In the genomic region with DNA sequence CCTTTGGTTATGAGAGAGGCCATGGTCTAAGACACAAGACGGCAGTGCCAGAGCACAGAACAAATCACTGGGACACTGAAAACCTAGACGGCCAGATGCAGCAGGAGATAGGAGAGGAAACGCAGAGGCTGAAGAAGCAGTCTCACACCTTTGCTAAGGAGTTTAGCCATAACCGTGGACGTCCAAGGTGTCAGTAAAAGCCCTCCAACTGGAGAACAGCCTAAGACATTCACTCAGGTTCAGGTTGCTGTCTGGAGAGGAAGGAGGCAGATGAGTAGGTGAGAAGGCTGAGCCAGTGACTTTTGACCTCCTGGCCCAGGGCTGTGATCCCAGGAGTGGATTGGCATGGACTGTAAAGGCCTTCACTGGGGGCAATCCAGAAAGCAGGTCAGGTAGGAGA, we compare ENCODE assay signal across 15 mouse cellular contexts.
"Had no signal": no experiment of that assay in that cellular context is flagged by ENCODE, and none has a peak within 500 bp of the region (broad histone marks: within the 10 kb centered on the region; RNA-seq: fewer than 3 reads in every experiment).

No protein-coding gene starts in this region.

- H3K27me3 ChIP-seq: stomach, embryonic 15.5 days had no signal

- H3K27ac ChIP-seq: neural tube, embryonic 12.5 days; neural tube, embryonic 13.5 days; neural tube, embryonic 15.5 days; stomach, embryonic 15.5 days; stomach, postnatal 0 days had no signal

- H3K4me1 ChIP-seq: neural tube, embryonic 12.5 days; stomach, embryonic 15.5 days had no signal

- H3K36me3 ChIP-seq: neural tube, embryonic 12.5 days; neural tube, embryonic 13.5 days; neural tube, embryonic 15.5 days; stomach, embryonic 15.5 days had no signal

- DNase-seq: retina, postnatal 1 day; right cerebral cortex, adult 18-20 months; right cerebral cortex, postnatal 14 days; right cerebral cortex, postnatal 25 days; right cerebral cortex, postnatal 4 days; spleen, adult 18-20 months; thymus, adult 18-20 months; thymus, postnatal 14 days; thymus, postnatal 25 days; thymus, postnatal 36 days had no signal

- H3K4me3 ChIP-seq: neural tube, embryonic 12.5 days; neural tube, embryonic 13.5 days; neural tube, embryonic 15.5 days; stomach, embryonic 15.5 days had no signal

- H3K9me3 ChIP-seq: neural tube, embryonic 12.5 days; neural tube, embryonic 13.5 days; neural tube, embryonic 15.5 days; stomach, embryonic 15.5 days had no signal

- H3K9ac ChIP-seq: neural tube, embryonic 12.5 days; neural tube, embryonic 13.5 days; neural tube, embryonic 15.5 days; stomach, embryonic 15.5 days had no signal

- H3K4me2 ChIP-seq: neural tube, embryonic 12.5 days; neural tube, embryonic 13.5 days; neural tube, embryonic 15.5 days; stomach, embryonic 15.5 days had no signal
